Mouse (Mus musculus): ENCODE data around the gene Cacna2d2. TPM values are rescaled to one million over a fixed set of nuclear protein-coding genes. Genes with fewer than 3 reads are reported as not detected.

The Cacna2d2 gene
- polyA plus RNA-seq, 1 experiment, result 0.48 TPM

GRCm38 (mm10) chr9:107543299-107543698 is 143.9 kb downstream of the Cacna2d2 start:
- H3K36me3 ChIP-seq (ENCODE audit: control insufficient read depth, insufficient read depth, low read length), result no peaks in the 10 kb centered on the region
- TF ChIP-seq POLR2A (IDR thresholded peaks at IDR 0.05; ENCODE audit: low read depth, low read length) (no peak), CTCF (conservative IDR thresholded peaks at IDR 0.05; ENCODE audit: insufficient read depth, insufficient read length, low read depth, low read length) (no peak)
- no peak overlapping the region for H3K27ac ChIP-seq (ENCODE audit: insufficient read depth, low read depth, low read length)
- H3K27me3 ChIP-seq (replicated peaks; ENCODE audit: control insufficient read depth, insufficient read depth, low read length), result no peaks in the 10 kb centered on the region
- no peak overlapping the region for H3K4me3 ChIP-seq (ENCODE audit: insufficient read depth, low read depth, low read length)
- WGBS, result 87% methylated on average over 11 of the region's 11 CpGs
- peaks cover 15% of the 10 kb centered on the region; the same call in 1 of the 2 replicates for H3K4me1 ChIP-seq (ENCODE audit: control insufficient read depth, insufficient read depth, low read length)
- no peak for DNase-seq

DNA sequence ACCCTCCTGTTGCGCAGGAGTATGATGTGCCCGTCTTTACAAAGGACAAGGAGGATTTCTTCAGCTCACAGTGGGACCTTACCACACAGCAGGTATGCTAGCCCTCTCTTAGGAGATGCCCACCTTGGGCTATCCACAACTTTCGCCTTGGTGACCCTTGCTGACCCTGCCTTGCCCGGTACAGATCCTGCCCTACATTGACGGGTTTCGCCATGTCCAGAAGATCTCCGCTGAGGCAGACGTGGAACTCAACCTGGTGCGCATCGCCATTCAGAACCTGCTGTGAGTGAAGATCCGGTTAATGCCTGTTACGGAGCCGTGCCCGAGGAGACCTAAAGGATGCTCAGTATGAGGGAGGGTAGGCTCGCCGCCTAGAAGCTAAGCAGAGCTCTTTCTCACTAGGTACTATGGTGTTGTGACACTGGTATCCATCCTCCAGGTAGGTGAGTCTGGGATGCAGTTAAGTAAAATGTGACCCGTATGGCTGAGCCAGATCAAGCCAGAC is 144.8 kb downstream of the Cacna2d2 start:
- H3K4me1 ChIP-seq (ENCODE audit: control insufficient read depth, insufficient read depth, low read length), result peaks cover 16% of the 10 kb centered on the region; the same call in 1 of the 2 replicates
- no peaks in the 10 kb centered on the region for H3K36me3 ChIP-seq (ENCODE audit: control insufficient read depth, insufficient read depth, low read length)
- H3K27me3 ChIP-seq (replicated peaks; ENCODE audit: control insufficient read depth, insufficient read depth, low read length), result no peaks in the 10 kb centered on the region
- H3K4me3 ChIP-seq (ENCODE audit: insufficient read depth, low read depth, low read length), result no peak overlapping the region
- no peak overlapping the region for H3K27ac ChIP-seq (ENCODE audit: insufficient read depth, low read depth, low read length)
- no peak for DNase-seq
- TF ChIP-seq CTCF (conservative IDR thresholded peaks at IDR 0.05; ENCODE audit: insufficient read depth, insufficient read length, low read depth, low read length), result no peak
- TF ChIP-seq POLR2A (IDR thresholded peaks at IDR 0.05; ENCODE audit: low read depth, low read length), result no peak
- WGBS, result 96% methylated on average over 17 of the region's 17 CpGs

DNA sequence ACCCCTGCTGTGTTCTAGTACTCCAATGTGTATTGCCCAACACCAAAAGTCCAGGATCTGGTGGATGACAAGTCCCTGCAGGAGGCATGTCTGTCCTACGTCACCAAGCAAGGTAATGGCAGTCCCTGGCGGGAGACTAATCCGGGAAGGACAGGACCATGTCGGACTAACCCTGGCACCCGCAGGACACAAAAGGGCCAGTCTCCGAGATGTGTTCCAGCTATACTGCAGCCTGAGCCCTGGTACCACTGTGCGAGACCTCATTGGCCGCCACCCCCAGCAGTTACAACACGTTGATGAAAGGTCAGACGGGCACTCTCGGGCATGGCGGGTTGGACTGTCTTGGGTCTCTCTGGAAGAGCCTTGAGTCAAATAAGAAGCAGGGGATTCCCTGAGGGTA is 145.3 kb downstream of the Cacna2d2 start:
- Histone ChIP-seq H3K27ac (ENCODE audit: insufficient read depth, low read depth, low read length) (no peak overlapping the region), H3K4me1 (ENCODE audit: control insufficient read depth, insufficient read depth, low read length) (peaks cover 16% of the 10 kb centered on the region; the same call in 1 of the 2 replicates), H3K4me3 (ENCODE audit: insufficient read depth, low read depth, low read length) (no peak overlapping the region), H3K36me3 (ENCODE audit: control insufficient read depth, insufficient read depth, low read length) (no peaks in the 10 kb centered on the region), H3K27me3 (replicated peaks; ENCODE audit: control insufficient read depth, insufficient read depth, low read length) (no peaks in the 10 kb centered on the region)
- DNase-seq, result no peak
- TF ChIP-seq CTCF (conservative IDR thresholded peaks at IDR 0.05; ENCODE audit: insufficient read depth, insufficient read length, low read depth, low read length) (no peak), POLR2A (IDR thresholded peaks at IDR 0.05; ENCODE audit: low read depth, low read length) (no peak)
- WGBS, result 87% methylated on average over 12 of the region's 12 CpGs

GRCm38 (mm10) chr9:107545199-107545598 is 145.8 kb downstream of the Cacna2d2 start:
- Histone ChIP-seq H3K4me1 (ENCODE audit: control insufficient read depth, insufficient read depth, low read length) (peaks cover 18% of the 10 kb centered on the region; the same call in 1 of the 2 replicates), H3K27ac (ENCODE audit: insufficient read depth, low read depth, low read length) (no peak overlapping the region), H3K4me3 (ENCODE audit: insufficient read depth, low read depth, low read length) (no peak overlapping the region), H3K27me3 (replicated peaks; ENCODE audit: control insufficient read depth, insufficient read depth, low read length) (no peaks in the 10 kb centered on the region), H3K36me3 (ENCODE audit: control insufficient read depth, insufficient read depth, low read length) (no peaks in the 10 kb centered on the region)
- TF ChIP-seq CTCF (conservative IDR thresholded peaks at IDR 0.05; ENCODE audit: insufficient read depth, insufficient read length, low read depth, low read length) (no peak), POLR2A (IDR thresholded peaks at IDR 0.05; ENCODE audit: low read depth, low read length) (no peak)
- DNase-seq, result no peak
- 79% methylated on average over 10 of the region's 10 CpGs for WGBS

DNA sequence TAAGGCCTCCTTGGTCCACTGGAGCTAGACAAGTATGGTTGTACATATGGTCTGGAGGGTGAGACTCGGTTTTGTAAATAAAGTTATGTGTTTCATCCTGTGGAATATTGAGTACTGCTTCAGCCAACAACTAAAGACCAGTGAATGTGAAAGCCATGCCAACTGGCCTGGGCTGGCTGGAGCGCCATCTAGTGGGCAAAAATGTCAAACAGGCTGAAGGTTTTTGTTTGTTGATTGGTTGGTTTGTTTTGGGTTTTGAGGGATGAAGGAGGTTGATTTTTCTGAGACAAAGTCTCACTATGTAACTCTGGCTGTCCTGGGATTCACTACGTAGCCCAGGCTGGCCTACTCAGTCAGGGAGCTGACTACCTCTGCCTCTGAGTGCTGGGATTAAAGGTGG is 146.2 kb downstream of the Cacna2d2 start:
- TF ChIP-seq CTCF (conservative IDR thresholded peaks at IDR 0.05; ENCODE audit: insufficient read depth, insufficient read length, low read depth, low read length) (peak; percentile 88), POLR2A (IDR thresholded peaks at IDR 0.05; ENCODE audit: low read depth, low read length) (no peak)
- DNase-seq, result peak; percentile 83
- H3K4me1 ChIP-seq (ENCODE audit: control insufficient read depth, insufficient read depth, low read length), result peaks cover 19% of the 10 kb centered on the region; the same call in 1 of the 2 replicates
- no peaks in the 10 kb centered on the region for H3K36me3 ChIP-seq (ENCODE audit: control insufficient read depth, insufficient read depth, low read length)
- H3K27me3 ChIP-seq (replicated peaks; ENCODE audit: control insufficient read depth, insufficient read depth, low read length), result no peaks in the 10 kb centered on the region
- WGBS, result 7% methylated on average over 3 of the region's 3 CpGs
- H3K27ac ChIP-seq (ENCODE audit: insufficient read depth, low read depth, low read length), result no peak overlapping the region
- no peak overlapping the region for H3K4me3 ChIP-seq (ENCODE audit: insufficient read depth, low read depth, low read length)

GRCm38 (mm10) chr9:107547026-107547425 is 147.6 kb downstream of the Cacna2d2 start, which contains the start of gene Zmynd10:
Gene Zmynd10, plus strand, starts transcription at chr9:107547298.
- peak; percentile 98 for DNase-seq
- Histone ChIP-seq H3K4me3 (ENCODE audit: insufficient read depth, low read depth, low read length) (peak within 1 kb of the TSS; percentile 29; the same call in 1 of the 2 replicates), H3K27me3 (replicated peaks; ENCODE audit: control insufficient read depth, insufficient read depth, low read length) (no peaks in the 10 kb centered on the region), H3K27ac (ENCODE audit: insufficient read depth, low read depth, low read length) (peak within 1 kb of the TSS; percentile 68), H3K4me1 (ENCODE audit: control insufficient read depth, insufficient read depth, low read length) (peaks cover 25% of the 10 kb centered on the region; the same call in 1 of the 2 replicates), H3K36me3 (ENCODE audit: control insufficient read depth, insufficient read depth, low read length) (no peaks in the 10 kb centered on the region)
- TF ChIP-seq POLR2A (IDR thresholded peaks at IDR 0.05; ENCODE audit: low read depth, low read length) (peak; percentile 32), CTCF (conservative IDR thresholded peaks at IDR 0.05; ENCODE audit: insufficient read depth, insufficient read length, low read depth, low read length) (no peak)
- 2% methylated on average over 20 of the region's 20 CpGs for WGBS

DNA sequence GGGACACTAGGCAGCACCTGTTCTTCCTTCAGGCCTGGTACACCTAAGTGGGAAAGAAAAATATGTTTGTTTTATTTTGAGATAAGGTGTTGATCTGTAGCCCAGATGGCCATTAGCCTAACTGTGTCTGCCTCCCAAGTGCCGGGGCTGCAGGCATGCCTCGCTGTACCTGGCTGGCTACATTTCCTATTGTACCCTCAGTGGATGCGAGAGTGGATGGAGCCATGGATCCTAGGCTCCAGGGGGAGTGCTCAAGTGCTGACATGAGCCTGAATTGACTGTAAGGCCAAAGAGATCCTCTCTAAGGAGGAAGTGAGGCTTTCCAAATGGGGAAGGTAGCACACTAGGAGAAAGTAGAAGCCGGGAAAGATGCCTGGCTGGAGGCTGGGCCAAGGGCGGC is 148.5 kb downstream of the Cacna2d2 start:
- 83% methylated on average over 5 of the region's 5 CpGs for WGBS
- TF ChIP-seq CTCF (conservative IDR thresholded peaks at IDR 0.05; ENCODE audit: insufficient read depth, insufficient read length, low read depth, low read length), result no peak
- no peak for TF ChIP-seq POLR2A (IDR thresholded peaks at IDR 0.05; ENCODE audit: low read depth, low read length)
- H3K4me3 ChIP-seq (ENCODE audit: insufficient read depth, low read depth, low read length), result no peak overlapping the region
- no peak for DNase-seq
- no peak overlapping the region for H3K27ac ChIP-seq (ENCODE audit: insufficient read depth, low read depth, low read length)
- H3K36me3 ChIP-seq (ENCODE audit: control insufficient read depth, insufficient read depth, low read length), result no peaks in the 10 kb centered on the region
- H3K4me1 ChIP-seq (ENCODE audit: control insufficient read depth, insufficient read depth, low read length), result peaks cover 26% of the 10 kb centered on the region; the same call in 1 of the 2 replicates
- no peaks in the 10 kb centered on the region for H3K27me3 ChIP-seq (replicated peaks; ENCODE audit: control insufficient read depth, insufficient read depth, low read length)

All from kidney, adult 2 months (tissue).